Mouse (Mus musculus) E14TG2a.4 (cell line): ENCODE results near the gene Ston1.

ENCODE experiments used
- CTCF ChIP-seq: conservative IDR thresholded peaks from 2 replicates; pipeline ENCODE4 v1.5.1; 2014; ENCODE audit warnings: low read length
- POU5F1 ChIP-seq: IDR thresholded peaks from 2 replicates; pipeline ENCODE4 v1.6.1; 2014; ENCODE audit warnings: low read length, borderline replicate concordance

GRCm38 (mm10) chr17:88703112-88703511 lies 105.6 kb downstream of the Ston1 start:
- TF ChIP-seq POU5F1 (no peak), CTCF (no peak)
